Mouse (Mus musculus) heart, postnatal 36 days (tissue): ENCODE measurements around the gene Pdia6. TPM values are rescaled to one million over a fixed set of nuclear protein-coding genes. Genes with fewer than 3 reads are reported as not detected.

Experiments used
- DNase-seq, 2 experiments: peaks; one replicate each; pipeline ENCODE4 v3.0.0; 2021 to 2022
- intact Hi-C: fragments of 180-260 bp; cut with DNase I; formaldehyde crosslinking; loops from one replicate; pipeline ENCODE4 v1.15.1; 2025
- total RNA-seq, 2 experiments: library from RNA; stranded (reverse); gene quantifications; 2 replicates each; pipeline ENCODE4 v1.2.3; 2021

Pdia6 gene
- 100 to 1,000 TPM in 1 of 2 experiments, 10 to 100 TPM in 1; 98.3 to 112 TPM for total RNA-seq

- DNase-seq = peak; percentile 91
- intact Hi-C loops = loop anchor here (10.0 kb wide), 2 partner anchors 279 to 671 kb away; partner anchors contain the start of gene Odc1
These were observed at the start of gene Pdia6 for GRCm38 (mm10) chr12:17265971-17266672. TSS of gene Pdia6 (plus strand) at chr12:17266545.

DNA sequence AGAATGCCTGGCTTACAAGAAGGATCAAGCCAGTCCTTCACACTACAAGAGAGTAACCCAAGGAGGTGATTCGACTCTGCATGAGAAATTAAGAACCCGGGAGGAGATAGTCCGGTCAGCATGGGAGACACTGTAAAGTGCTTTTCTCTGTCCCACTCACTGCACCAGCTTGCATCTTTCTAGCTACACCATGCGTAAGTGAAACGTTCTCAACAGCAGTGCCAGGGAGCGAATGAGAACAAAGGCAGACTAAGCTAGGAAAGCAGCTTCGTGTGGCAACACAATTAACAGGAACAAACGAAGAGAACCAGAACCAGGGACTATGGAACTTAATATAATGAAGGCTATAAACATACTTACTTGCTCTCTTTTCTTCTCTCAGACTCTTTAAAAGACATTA is 48.0 kb upstream of the Pdia6 start:
- intact Hi-C loops = no loop called here
- DNase-seq = no peak

GRCm38 (mm10) chr12:17219107-17219506 is 47.2 kb upstream of the Pdia6 start:
- intact Hi-C loops = no loop called here
- no peak for DNase-seq

DNA sequence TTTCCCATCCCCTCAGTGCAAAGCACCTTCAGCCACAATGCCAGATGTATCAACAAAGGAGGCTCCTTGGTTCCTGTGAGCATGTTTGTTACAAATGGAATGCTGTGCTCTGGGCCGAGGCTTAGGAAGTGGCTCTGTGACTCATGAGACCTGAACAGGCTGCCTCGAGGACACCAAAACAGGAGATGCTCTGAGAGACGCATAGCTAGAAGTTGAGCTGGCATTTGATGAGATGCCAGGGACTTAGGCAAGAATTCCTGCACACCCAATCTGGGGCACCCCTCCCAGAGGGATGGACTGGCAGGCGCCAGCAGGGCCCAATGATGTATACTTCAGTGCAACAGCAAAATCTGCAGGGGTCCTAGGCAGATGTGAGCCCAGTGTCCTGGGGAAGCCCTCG is 45.7 kb upstream of the Pdia6 start:
- intact Hi-C loops = no loop called here
- no peak for DNase-seq

DNA sequence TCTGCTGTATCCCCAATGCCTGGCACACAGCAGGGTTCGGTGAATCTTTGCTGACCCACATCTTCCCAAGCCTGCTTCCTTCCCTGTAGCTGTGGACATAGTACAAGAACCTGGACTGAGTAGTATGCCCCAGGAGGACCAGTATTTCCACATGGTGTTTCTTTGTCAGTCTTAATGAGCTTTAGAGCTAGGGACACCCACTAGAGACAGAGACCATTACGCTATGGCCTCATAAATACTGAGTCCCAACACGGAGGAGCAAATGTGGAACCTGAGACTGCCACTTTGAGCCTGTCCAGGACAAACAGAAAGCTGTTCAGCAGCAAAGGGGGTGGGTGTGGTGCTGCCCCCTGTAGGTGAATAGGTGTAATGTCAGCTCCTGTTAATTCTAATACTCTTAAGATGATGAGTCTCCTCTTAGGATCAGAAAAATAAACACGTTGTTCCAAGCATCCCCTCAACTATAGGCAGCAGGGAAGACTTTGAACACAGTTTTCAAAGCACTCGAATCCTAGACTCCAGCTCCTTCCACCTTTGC is 44.4 kb upstream of the Pdia6 start:
- intact Hi-C loops = no loop called here
- no peak for DNase-seq

DNA sequence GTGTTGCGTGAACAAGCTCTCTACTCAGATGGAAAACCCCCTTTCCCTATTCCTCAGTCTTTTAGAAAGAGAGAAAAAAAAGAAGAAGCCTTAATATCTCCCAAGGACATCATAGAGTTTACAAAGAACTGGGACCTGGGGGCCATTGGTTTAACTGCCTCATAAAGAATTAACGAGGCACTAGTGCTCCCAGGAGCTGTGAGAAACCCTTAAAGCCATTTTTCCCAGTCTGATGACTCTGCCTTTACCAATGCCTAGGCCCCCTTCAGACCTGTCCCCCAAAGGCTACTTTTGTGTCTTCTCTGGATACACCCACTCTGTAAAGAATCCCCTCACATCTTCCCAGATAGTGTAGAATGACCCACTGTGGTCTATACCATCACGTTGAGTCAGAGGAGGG is 43.3 kb upstream of the Pdia6 start:
- intact Hi-C loops = no loop called here
- no peak for DNase-seq

- intact Hi-C loops = no loop called here
- DNase-seq = no peak
These were observed 41.3 kb upstream of the Pdia6 start for GRCm38 (mm10) chr12:17225012-17225411.

DNA sequence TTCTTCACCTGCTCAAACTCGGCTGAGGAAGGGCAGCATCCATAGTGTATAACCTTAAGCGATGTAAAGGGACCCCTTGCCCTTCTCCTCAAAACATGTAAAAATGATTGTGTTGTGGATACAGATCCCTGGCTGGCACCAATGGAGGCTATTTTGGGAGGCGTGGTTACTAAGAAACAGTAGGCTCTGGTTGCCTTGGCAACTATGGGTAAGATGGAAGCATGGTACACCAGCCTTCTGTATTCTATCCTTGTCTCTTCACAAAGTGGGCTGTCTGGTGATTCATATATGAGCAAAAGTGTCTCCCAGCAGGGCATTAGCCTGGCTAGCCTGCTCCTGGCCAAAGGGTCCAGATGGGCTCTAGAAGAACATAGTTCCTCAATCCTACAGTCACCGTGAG is 38.4 kb upstream of the Pdia6 start:
- no peak for DNase-seq
- intact Hi-C loops = no loop called here

GRCm38 (mm10) chr12:17230581-17230980 is 35.8 kb upstream of the Pdia6 start:
- intact Hi-C loops = no loop called here
- no peak for DNase-seq

GRCm38 (mm10) chr12:17231513-17231912 is 34.8 kb upstream of the Pdia6 start:
- intact Hi-C loops = no loop called here
- DNase-seq = no peak

GRCm38 (mm10) chr12:17235535-17236313 is 30.6 kb upstream of the Pdia6 start:
- no peak for DNase-seq
- intact Hi-C loops = no loop called here

GRCm38 (mm10) chr12:17238588-17239427 is 27.5 kb upstream of the Pdia6 start:
- intact Hi-C loops = no loop called here
- DNase-seq = no peak

DNA sequence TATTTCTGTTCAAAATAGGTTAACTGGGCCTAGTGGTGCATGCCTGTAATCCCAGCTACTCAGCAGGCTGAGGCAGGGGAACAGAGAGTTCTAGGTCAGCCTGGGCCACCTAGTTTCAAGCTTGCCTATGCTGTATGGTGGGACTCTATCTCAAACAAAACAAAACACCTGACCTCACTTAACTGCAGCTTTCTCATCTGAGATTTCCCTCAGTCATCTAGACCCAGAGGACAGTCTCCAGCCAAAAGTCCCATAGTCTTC is 27.0 kb upstream of the Pdia6 start:
- DNase-seq = no peak
- intact Hi-C loops = no loop called here

GRCm38 (mm10) chr12:17241016-17241415 is 25.3 kb upstream of the Pdia6 start:
- intact Hi-C loops = no loop called here
- no peak for DNase-seq

DNA sequence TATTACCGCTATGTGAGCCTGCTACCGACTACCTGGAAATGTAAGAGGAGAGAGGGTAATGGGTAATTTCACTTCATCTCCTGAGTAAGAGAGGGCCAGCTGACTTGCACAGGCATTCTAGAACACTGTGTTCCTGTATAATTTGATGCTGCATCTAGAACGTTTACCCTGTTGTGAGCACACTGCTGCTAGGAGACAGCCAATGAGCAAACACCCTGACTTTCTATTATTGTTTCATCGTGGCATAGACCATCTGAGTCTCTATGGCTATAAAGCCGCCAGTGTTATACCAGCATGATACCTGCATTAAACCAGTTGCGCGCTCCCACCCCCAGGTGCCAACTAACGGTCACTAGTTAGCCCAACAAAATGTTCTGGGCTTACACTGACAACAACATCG is 24.7 kb upstream of the Pdia6 start:
- intact Hi-C loops = no loop called here
- DNase-seq = no peak

DNA sequence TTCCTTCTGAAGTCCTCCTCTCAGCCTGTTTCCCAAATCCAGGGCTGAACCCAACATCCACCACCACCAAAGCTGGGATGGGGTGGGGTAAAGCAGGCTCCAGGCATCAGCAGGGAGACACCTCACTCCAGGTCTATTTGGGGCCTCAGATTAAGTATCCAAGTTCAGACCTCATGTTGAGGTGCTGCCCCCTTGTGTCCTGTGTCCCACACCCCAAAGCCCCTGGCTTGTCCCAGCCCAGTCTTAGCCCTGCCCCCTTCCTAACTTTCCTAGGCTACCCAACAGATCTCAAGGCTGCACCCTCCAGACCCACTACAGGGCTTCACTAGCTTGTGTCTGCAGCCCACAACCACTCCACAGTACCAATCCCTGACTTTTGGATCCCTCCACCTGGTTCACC is 24.3 kb upstream of the Pdia6 start:
- DNase-seq = no peak
- intact Hi-C loops = no loop called here

GRCm38 (mm10) chr12:17250962-17251361 is 15.4 kb upstream of the Pdia6 start:
- no peak for DNase-seq
- intact Hi-C loops = no loop called here

GRCm38 (mm10) chr12:17253069-17253468 is 13.3 kb upstream of the Pdia6 start:
- intact Hi-C loops = no loop called here
- DNase-seq = peak; percentile 59 to 61

- intact Hi-C loops = loop anchor here (5.0 kb wide), 1 partner anchor 448 kb away; no protein-coding TSS in a partner anchor
- DNase-seq = no peak
These were observed 10.7 kb upstream of the Pdia6 start for GRCm38 (mm10) chr12:17255602-17256001.

GRCm38 (mm10) chr12:17256905-17257304 is 9.4 kb upstream of the Pdia6 start:
- intact Hi-C loops = loop anchor here (1.0 to 5.0 kb wide), 2 partner anchors 225 to 450 kb away; no protein-coding TSS in a partner anchor
- DNase-seq = peak; percentile 44 to 48

DNA sequence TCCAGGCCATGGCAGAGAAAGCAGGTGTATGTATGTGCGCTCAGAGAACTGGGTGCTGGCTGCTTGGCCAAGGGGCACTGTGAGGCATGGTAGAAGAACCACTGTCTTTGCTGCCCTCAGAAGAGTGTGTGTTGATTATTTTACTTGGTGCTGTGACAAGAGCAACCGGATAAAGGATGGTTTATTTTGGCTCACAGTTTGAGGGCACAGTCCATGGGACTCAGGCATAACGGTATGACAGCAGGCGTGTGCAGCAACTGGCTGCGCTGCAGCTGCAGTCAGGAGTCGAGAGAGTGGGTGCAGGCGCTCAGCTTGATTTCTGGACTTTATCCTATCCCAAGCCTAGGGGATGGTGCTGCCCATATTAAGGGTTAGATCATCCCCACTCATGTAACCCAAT is 7.9 kb upstream of the Pdia6 start:
- DNase-seq = no peak

More for the DNA sequence above, 7.9 kb upstream of the Pdia6 start:
- intact Hi-C loops = loop anchor here (5.0 kb wide), 1 partner anchor 451 kb away; no protein-coding TSS in a partner anchor
